Mouse (Mus musculus): ENCODE results near the gene Nutm2. TPM values are rescaled to one million over a fixed set of nuclear protein-coding genes. Genes with fewer than 3 reads are reported as not detected.
"Not testable (repeated sequence)": the region's sequence is repeated elsewhere in the genome, so short reads cannot be mapped to it uniquely, and the experiment has no call there.

The Nutm2 gene
- polyA plus RNA-seq (2016; fragmentation: Nextera tagmentation; extraction: Ambion mirVana), result not detected in 2 replicates

DNA sequence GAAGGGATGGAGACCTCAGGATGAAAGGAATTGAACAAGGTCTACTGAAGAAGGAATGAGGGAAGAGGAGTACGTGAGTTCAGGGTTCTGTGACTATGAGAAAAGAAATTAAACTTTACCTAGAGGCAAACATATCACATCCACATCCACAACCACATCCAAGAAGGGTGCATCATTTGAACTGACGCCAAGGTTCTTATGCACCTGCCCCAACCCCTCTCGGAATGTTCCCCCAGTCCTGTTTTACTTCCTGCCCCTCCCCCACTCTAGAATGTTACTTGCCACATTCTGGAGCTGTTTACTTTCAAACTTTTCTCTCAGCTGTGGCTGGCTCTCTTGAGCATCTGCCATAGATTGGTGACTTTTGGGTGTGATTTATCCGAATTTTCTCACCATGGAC is at the start of gene Nutm2:
Gene Nutm2 (plus strand): TSS at position 301 of the 400 bp plus-strand sequence.
- no peak for DNase-seq (ENCODE audit: low spot score)
- Histone ChIP-seq H3K4me3 (no peak within 1 kb of the TSS), H3K36me3 (no peaks in the 10 kb centered on the region), H3K27ac (no peak within 1 kb of the TSS), H3K27me3 (ENCODE audit: low read depth, poor library complexity, severe bottlenecking) (no peaks in the 10 kb centered on the region), H3K9me3 (replicated peaks) (no peaks in the 10 kb centered on the region), H3K4me1 (no peaks in the 10 kb centered on the region)
- 84% methylated on average over 4 of the region's 4 CpGs for WGBS

DNA sequence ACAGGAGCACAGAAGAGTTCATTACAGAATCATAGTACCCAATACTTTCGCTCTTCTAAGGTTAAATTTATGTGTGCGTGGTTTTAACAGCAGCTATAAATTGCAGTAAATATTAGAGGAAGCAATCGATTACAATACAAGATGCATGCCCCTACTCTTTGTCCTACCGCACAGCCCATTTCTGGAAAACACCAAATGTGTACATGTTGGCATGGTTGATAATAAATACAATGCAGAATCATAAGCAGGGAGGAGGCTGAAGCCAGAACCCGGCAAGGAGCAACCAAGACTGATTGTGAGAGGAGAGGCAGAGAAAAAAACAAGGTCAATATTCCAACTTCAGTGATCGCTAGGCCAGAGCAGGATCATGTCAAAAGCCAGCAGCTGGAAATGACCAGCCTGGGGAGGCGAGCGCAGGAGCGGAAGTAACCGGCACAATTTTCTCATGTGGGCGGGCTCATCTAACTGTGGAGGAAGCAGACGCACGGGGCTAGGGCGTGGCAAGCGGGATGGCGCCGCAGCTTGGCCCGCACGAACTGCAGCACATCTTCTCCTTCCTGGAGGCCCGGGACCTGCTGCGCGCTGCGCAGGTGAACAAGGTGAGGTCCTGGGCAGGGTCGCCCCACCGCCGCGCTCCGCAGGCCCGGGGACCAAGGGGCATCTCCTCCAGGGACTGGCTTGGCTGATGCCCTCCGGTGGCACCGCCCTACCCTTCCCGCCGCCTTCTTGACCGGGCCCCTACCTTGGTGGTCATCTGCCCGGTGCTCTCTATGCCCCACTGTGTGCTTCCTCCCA is 49.5 kb upstream of the Nutm2 start, which contains the start of gene Fbxw17:
Gene Fbxw17 (plus strand): TSS at position 476 of the 795 bp plus-strand sequence.
- Histone ChIP-seq H3K27me3 (ENCODE audit: low read depth, poor library complexity, severe bottlenecking) (no peaks in the 10 kb centered on the region), H3K27ac (peak within 1 kb of the TSS; percentile 90), H3K4me3 (peak within 1 kb of the TSS; percentile 77), H3K9me3 (replicated peaks) (no peaks in the 10 kb centered on the region), H3K4me1 (peaks cover 13% of the 10 kb centered on the region), H3K36me3 (peaks cover 24% of the 10 kb centered on the region)
- DNase-seq (ENCODE audit: low spot score), result peak; percentile 83
- WGBS, result 13% methylated on average over 35 of the region's 35 CpGs

DNA sequence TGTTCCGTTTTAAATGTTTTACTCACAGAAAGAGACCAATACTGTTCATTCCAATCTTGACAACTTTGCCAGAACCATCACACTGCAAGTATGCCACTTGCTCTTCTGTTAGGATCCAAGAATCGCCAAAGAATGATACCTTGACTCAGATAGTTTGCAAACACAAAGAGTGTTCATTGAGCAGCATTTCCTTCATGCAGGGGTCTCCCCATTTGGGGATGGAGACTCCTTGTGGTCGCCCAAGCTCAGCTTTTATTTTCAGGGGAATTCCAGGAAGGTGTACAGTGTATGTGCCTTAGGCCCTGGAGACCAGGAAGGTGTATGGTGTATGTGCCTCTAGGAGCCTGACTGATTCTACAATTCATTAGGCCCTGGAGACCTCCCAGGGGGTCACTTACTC is 48.7 kb upstream of the Nutm2 start:
- Histone ChIP-seq H3K9me3 (replicated peaks) (no peaks in the 10 kb centered on the region), H3K27ac (peak overlapping the region; percentile 90; the same call in 1 of the 2 replicates), H3K4me1 (peaks cover 13% of the 10 kb centered on the region), H3K4me3 (peak overlapping the region; percentile 77), H3K36me3 (peaks cover 32% of the 10 kb centered on the region), H3K27me3 (ENCODE audit: low read depth, poor library complexity, severe bottlenecking) (no peaks in the 10 kb centered on the region)
- DNase-seq (ENCODE audit: low spot score), result no peak
- 51% methylated on average over 3 of the region's 3 CpGs for WGBS

DNA sequence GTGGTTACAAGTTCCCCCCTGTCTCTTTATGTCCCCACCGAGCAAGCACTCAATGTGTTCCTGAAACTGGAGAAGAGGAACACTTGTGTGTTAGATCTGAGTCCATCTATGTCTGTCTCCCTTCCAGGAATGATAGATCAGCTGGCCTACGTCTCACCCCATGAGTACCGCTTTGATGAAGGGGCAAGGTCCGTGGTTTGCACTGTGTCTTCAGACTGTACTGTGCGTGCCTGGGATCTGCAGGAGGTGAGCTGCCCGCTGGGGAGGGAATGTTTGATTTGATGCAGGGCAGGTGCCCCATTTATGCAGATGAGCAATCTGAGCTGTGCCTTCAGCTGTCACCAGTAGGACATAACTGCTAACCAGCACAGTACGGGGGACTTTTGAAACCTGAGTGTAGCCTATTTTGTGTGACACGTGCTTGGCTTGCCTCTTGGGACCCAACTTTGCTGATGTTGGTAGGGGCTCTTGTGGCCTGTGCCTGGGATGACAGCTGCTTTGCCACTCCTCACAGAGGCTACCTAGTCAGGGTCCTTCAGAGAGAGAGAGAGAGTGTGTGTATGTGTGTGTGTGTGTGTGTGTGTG is 43.4 kb upstream of the Nutm2 start:
- DNase-seq (ENCODE audit: low spot score), result no peak
- Histone ChIP-seq H3K27ac (no peak overlapping the region), H3K4me1 (peaks cover 21% of the 10 kb centered on the region), H3K4me3 (no peak overlapping the region), H3K36me3 (peaks cover 85% of the 10 kb centered on the region), H3K9me3 (replicated peaks) (no peaks in the 10 kb centered on the region), H3K27me3 (ENCODE audit: low read depth, poor library complexity, severe bottlenecking) (no peaks in the 10 kb centered on the region)
- 84% methylated on average over 8 of the region's 8 CpGs for WGBS

DNA sequence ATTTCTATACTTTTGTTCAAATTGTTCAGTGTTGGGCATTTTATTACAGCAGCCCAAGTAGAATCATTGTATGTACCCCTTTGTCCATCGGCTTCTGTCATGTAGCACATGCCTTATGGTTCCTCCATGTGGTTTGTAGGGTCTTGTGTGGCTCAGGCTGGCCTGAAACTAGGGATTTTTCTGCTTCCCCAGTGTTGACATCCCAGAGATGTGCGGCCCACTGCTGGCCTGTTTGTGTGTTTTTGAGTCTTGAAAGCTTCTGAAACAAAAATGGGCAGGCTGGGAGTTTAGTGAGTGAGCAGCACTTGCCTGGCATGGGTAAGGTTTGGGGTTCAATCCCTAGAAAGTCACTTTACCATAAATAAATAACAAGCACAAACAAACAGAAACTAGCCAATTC is 42.6 kb upstream of the Nutm2 start:
- no peak for DNase-seq (ENCODE audit: low spot score)
- 91% methylated on average over 2 of the region's 2 CpGs for WGBS
- no peaks in the 10 kb centered on the region for H3K9me3 ChIP-seq (replicated peaks)

DNA sequence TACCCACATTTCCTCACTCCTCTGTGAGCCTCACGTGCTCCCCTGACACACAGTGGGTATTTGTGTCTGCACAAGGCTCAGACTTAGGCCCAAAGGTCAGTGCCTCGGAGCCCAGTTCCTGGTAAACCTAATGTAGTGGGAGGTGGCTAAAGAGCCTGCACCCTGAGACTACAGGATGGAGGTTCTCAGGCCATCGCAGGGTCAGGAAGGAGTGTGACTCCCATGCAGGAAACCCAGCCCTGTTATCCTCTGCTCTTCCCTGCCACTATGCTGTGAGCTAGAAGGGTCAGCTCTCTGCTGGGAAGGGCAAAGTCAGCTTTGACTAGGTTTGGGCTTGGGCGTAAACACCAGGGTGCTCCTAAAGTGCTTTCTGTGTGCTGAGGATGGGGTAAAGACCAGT is 40.4 kb upstream of the Nutm2 start:
- H3K27me3 ChIP-seq (ENCODE audit: low read depth, poor library complexity, severe bottlenecking), result no peaks in the 10 kb centered on the region
- H3K4me3 ChIP-seq, result no peak overlapping the region
- DNase-seq (ENCODE audit: low spot score), result no peak
- WGBS, result 82% methylated on average over 4 of the region's 4 CpGs
- H3K9me3 ChIP-seq (replicated peaks), result no peaks in the 10 kb centered on the region
- no peak overlapping the region for H3K27ac ChIP-seq
- peaks cover 95% of the 10 kb centered on the region for H3K36me3 ChIP-seq
- peaks cover 19% of the 10 kb centered on the region for H3K4me1 ChIP-seq

More for the DNA sequence above, 42.6 kb upstream of the Nutm2 start:
- Histone ChIP-seq H3K4me1 (peaks cover 19% of the 10 kb centered on the region), H3K27me3 (ENCODE audit: low read depth, poor library complexity, severe bottlenecking) (no peaks in the 10 kb centered on the region), H3K4me3 (no peak overlapping the region), H3K27ac (no peak overlapping the region), H3K36me3 (peaks cover 92% of the 10 kb centered on the region)

DNA sequence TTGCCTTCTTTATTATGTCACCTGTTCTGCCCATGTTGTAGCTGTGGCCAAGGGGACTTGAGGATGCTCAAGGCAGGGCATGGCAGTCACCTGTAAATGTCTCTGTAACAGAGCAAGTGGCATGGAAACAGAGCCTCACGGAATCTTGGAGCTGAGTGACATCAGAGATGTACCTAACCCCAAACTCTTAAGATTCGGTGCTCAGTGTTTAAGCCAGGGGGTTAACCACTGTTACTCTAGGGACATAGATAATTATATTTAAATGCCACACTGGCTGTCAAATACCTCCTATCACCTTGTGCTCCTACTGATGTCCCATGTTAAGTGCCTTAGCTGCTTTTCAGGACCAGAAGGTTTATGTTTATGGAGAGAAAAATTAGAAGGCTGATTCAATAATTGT is 23.3 kb upstream of the Nutm2 start, which contains the start of gene Gm47429:
Gene Gm47429 (minus strand): TSS at position 101 of the 400 bp plus-strand sequence.
- H3K4me1 ChIP-seq, result no peaks in the 10 kb centered on the region
- DNase-seq (ENCODE audit: low spot score), result no peak
- 87% methylated on average over 2 of the region's 2 CpGs for WGBS

DNA sequence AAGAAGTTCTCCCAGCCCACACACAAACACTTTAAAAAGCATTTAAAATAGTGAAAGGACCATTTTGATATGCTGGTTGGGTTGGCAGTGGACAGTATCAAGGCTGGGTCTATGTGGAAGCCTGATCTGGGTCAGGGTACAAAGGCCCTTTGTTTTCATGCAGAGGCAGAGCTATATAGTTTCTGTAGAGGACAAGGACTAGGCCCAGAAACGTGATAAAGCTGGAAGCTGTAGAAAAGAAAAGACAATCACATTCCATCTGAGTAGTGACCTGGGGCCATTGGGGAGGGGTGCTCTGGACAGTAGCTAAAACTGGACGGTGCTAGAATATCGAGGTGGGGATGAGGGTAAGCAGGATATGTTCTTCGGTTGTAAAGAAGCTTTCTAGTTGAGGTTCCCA is 21.8 kb upstream of the Nutm2 start:
- Histone ChIP-seq H3K27me3 (ENCODE audit: low read depth, poor library complexity, severe bottlenecking) (no peaks in the 10 kb centered on the region), H3K36me3 (no peaks in the 10 kb centered on the region), H3K4me3 (no peak overlapping the region), H3K9me3 (replicated peaks) (no peaks in the 10 kb centered on the region), H3K27ac (no peak overlapping the region), H3K4me1 (no peaks in the 10 kb centered on the region)
- WGBS, result 70% methylated on average over 4 of the region's 4 CpGs
- no peak for DNase-seq (ENCODE audit: low spot score)

More for the DNA sequence above, 23.3 kb upstream of the Nutm2 start, which contains the start of gene Gm47429:
- H3K36me3 ChIP-seq, result no peaks in the 10 kb centered on the region
- H3K4me3 ChIP-seq, result no peak within 1 kb of the TSS
- no peaks in the 10 kb centered on the region for H3K9me3 ChIP-seq (replicated peaks)
- no peaks in the 10 kb centered on the region for H3K27me3 ChIP-seq (ENCODE audit: low read depth, poor library complexity, severe bottlenecking)
- no peak within 1 kb of the TSS for H3K27ac ChIP-seq

DNA sequence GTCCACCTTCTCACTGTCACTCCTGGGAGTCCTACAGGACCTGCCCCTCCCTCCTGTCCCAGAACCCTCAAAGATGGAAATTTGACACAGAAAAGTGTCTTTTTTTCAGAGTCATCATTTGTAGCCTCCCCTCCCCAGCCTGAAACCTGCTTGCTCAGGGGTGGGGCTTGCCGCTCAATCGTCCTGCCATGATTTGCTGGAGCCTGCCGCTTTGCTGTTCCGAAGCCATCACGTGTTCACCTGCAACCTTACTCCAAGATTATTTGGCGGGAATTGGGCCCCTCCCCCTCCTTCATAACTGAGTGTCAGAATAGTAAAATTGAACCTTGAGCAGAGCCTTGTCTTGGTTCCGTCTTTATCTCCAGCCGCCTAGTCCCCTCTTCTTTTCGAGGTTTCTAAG is 14.8 kb upstream of the Nutm2 start:
- H3K27me3 ChIP-seq (ENCODE audit: low read depth, poor library complexity, severe bottlenecking); H3K4me1 ChIP-seq; H3K36me3 ChIP-seq; DNase-seq (ENCODE audit: low spot score); H3K9me3 ChIP-seq (replicated peaks); H3K27ac ChIP-seq; H3K4me3 ChIP-seq: not testable (repeated sequence)
- WGBS, result 69% methylated on average over 9 of the region's 9 CpGs

DNA sequence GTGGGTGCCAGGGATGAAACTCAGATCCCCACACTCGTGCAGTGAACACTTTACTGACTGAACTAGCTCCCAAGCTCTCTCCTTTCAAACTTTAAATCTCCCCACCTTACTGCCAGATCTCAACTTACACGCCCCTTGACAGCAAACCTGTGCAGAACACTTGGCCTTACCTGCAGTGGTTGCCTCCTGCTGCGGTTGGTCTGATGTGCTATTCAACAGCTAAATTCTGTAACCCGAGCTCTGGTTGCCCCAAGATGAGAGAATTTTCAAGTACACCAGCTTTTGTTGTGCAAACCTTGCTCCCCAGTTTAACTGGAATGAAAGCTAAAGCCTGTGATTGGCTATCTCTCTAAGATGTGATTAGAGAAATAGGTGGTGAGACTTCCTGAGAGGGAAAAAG is 13.7 kb upstream of the Nutm2 start:
- no peaks in the 10 kb centered on the region for H3K4me1 ChIP-seq
- H3K36me3 ChIP-seq, result no peaks in the 10 kb centered on the region
- H3K4me3 ChIP-seq, result no peak overlapping the region
- H3K27me3 ChIP-seq (ENCODE audit: low read depth, poor library complexity, severe bottlenecking), result no peaks in the 10 kb centered on the region
- H3K9me3 ChIP-seq (replicated peaks), result no peaks in the 10 kb centered on the region
- no peak for DNase-seq (ENCODE audit: low spot score)
- H3K27ac ChIP-seq, result no peak overlapping the region
- WGBS, result 38% methylated on average over 4 of the region's 4 CpGs

DNA sequence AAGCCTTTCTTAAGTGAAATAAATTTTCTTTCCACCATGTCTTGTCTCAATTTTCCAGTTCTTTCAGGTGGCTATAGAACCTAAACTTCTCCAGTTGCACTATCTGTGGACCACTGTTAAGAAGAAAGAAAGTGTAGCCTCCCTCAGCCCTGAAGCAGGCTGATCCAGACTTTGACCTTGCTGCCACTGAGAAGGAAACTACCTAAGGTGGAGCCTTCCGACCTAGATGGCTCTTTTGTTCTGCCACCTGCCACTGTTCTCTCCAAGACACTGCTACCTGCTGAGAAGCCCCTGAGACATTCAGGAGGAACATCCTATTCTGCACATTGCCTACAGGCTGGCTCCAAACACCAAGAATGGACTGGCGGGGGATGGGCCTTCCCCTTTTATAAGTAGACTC is 6.7 kb upstream of the Nutm2 start:
- not testable (repeated sequence) for H3K27me3 ChIP-seq (ENCODE audit: low read depth, poor library complexity, severe bottlenecking); DNase-seq (ENCODE audit: low spot score); H3K27ac ChIP-seq; H3K4me1 ChIP-seq; H3K9me3 ChIP-seq (replicated peaks); H3K36me3 ChIP-seq; H3K4me3 ChIP-seq
- 72% methylated on average over 2 of the region's 2 CpGs for WGBS

DNA sequence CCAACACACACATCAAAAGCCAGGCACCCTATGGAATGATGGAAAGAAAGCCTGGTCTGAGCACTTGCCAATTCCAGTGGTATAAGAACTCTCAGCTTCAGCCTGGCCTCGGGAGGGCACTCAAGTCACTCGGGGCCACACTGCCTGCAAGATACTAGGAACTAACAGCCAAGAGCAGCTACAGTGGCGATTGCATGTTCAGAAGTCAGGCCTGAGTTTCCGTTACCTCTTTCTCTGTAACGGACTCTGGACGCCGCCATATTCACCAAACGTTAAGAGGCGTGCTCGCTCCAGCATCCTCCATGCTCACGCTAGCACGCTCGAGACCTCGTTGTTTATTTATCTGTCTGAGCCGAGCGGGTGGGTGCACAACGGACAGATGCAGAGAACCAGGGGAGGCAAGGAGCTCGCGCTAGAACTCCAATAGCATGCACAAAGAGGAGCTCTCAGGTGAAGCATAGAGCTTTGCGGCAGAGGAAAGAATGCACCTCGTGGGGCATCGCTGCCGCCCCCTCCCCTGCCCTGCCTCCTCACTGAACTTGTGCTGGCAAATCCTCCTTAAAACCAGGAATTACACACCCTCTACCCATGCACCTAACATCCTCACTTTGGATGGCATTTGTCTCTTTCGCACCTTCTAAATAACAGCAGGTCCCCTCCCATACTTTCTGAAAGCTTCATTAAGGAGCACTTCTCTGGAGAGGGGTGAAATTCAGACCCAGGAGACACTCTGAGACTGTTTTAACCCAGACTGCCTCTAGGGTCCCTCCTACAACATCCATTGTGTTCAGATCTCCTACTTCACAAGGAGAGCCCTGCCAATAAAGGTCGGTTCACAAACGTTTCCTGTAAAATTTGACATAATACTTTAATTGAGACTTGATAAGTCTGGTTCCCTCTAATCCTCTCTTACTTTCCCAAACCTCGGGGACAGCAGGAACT is 2.2 kb upstream of the Nutm2 start:
- WGBS, result 39% methylated on average over 27 of the region's 27 CpGs
- DNase-seq (ENCODE audit: low spot score), result peak; percentile 33
- peak overlapping the region; percentile 50 for H3K27ac ChIP-seq

More for the DNA sequence above, 2.2 kb upstream of the Nutm2 start:
- Histone ChIP-seq H3K4me1 (no peaks in the 10 kb centered on the region), H3K27me3 (ENCODE audit: low read depth, poor library complexity, severe bottlenecking) (no peaks in the 10 kb centered on the region), H3K9me3 (replicated peaks) (no peaks in the 10 kb centered on the region), H3K4me3 (peak overlapping the region; percentile 43), H3K36me3 (no peaks in the 10 kb centered on the region)
